In genomic region chr10:27114131-27114530, GRCm38 (mm10) we compare ENCODE assay signal across 28 mouse cellular contexts.
"Had no signal": no experiment of that assay in that cellular context is flagged by ENCODE, and none has a peak within 500 bp of the region (broad histone marks: within the 10 kb centered on the region; RNA-seq: fewer than 3 reads in every experiment).

No protein-coding gene starts in this region.

- H3K27me3 ChIP-seq: limb, embryonic 12.5 days; limb, embryonic 13.5 days; limb, embryonic 15.5 days; liver, embryonic 12.5 days; liver, embryonic 13.5 days; liver, embryonic 15.5 days; lung, embryonic 15.5 days; megakaryocyte, embryonic 14.5 days; midbrain, embryonic 12.5 days; midbrain, embryonic 13.5 days; midbrain, embryonic 15.5 days; neural tube, embryonic 12.5 days had no signal

- H3K4me1 ChIP-seq: limb, embryonic 10.5 days; limb, embryonic 12.5 days; limb, embryonic 13.5 days; limb, embryonic 15.5 days; liver, embryonic 12.5 days; liver, embryonic 13.5 days; liver, embryonic 15.5 days; lung, embryonic 15.5 days; megakaryocyte, embryonic 14.5 days; midbrain, embryonic 10.5 days; midbrain, embryonic 12.5 days; midbrain, embryonic 13.5 days; midbrain, embryonic 15.5 days; neural tube, embryonic 12.5 days had no signal

- H3K36me3 ChIP-seq: limb, embryonic 10.5 days; limb, embryonic 12.5 days; limb, embryonic 13.5 days; limb, embryonic 15.5 days; liver, embryonic 12.5 days; liver, embryonic 13.5 days; liver, embryonic 15.5 days; lung, embryonic 15.5 days; midbrain, embryonic 10.5 days; midbrain, embryonic 12.5 days; midbrain, embryonic 13.5 days; midbrain, embryonic 15.5 days; neural tube, embryonic 12.5 days had no signal

- H3K9ac ChIP-seq: limb, embryonic 12.5 days; limb, embryonic 13.5 days; limb, embryonic 15.5 days; liver, embryonic 12.5 days; liver, embryonic 13.5 days; liver, embryonic 14.5 days; liver, embryonic 15.5 days; liver, postnatal 0 days; lung, embryonic 14.5 days; lung, embryonic 15.5 days; midbrain, embryonic 12.5 days; midbrain, embryonic 13.5 days; midbrain, embryonic 15.5 days; neural tube, embryonic 12.5 days had no signal

- H3K27ac ChIP-seq: left cerebral cortex, adult 2 months; limb, embryonic 10.5 days; limb, embryonic 12.5 days; limb, embryonic 13.5 days; limb, embryonic 15.5 days; liver, embryonic 12.5 days; liver, embryonic 13.5 days; liver, embryonic 14.5 days; liver, embryonic 15.5 days; lung, embryonic 15.5 days; macrophage; midbrain, embryonic 10.5 days; midbrain, embryonic 12.5 days; midbrain, embryonic 13.5 days; midbrain, embryonic 15.5 days; neural tube, embryonic 12.5 days had no signal

- H3K4me3 ChIP-seq: left cerebral cortex, adult 2 months; limb, embryonic 10.5 days; limb, embryonic 12.5 days; limb, embryonic 13.5 days; limb, embryonic 15.5 days; liver, embryonic 12.5 days; liver, embryonic 13.5 days; liver, embryonic 15.5 days; lung, embryonic 15.5 days; megakaryocyte, embryonic 14.5 days; midbrain, embryonic 10.5 days; midbrain, embryonic 12.5 days; midbrain, embryonic 13.5 days; midbrain, embryonic 15.5 days; myocyte; neural tube, embryonic 12.5 days had no signal

- DNase-seq: left cerebral cortex, postnatal 4 days; liver, embryonic 13.5 days; liver, postnatal 0 days; lung, adult 18-20 months; lung, adult 2 months; lung, embryonic 14.5 days; lung, postnatal 10 days; lung, postnatal 14 days; lung, postnatal 36 days; lung, postnatal 4 days; midbrain, embryonic 14.5 days had no signal
